Mouse (Mus musculus): ENCODE data around the gene Vcl. TPM values are rescaled to one million over a fixed set of nuclear protein-coding genes. Genes with fewer than 3 reads are reported as not detected.

Gene Vcl
- polyA plus RNA-seq, 1 experiment from 2014 or later = 34.6 TPM

DNA sequence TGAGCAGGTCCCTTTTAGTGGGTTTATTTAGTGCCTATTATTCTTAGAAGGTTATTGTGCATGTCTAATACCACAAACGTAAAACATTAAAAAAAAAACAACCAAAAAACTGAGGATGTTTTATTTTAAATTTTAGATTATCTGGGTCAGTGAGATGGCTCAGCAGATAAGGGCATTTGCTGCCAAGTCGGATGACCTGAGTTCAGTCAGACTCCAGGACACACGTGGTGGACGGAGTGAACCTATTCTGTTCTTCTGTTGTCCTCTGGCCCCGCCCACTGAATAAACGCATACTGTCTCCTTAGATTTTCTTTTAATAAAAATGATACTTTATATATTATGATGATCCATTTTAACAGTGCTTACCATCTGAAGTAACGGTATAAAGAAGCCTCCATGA lies 124.4 kb downstream of the Vcl start:
- no peak overlapping the region for H3K27ac ChIP-seq (ENCODE audit: low read depth, low read length)
- no peak overlapping the region for H3K4me2 ChIP-seq (replicated peaks; ENCODE audit: low read depth, low read length)

DNA sequence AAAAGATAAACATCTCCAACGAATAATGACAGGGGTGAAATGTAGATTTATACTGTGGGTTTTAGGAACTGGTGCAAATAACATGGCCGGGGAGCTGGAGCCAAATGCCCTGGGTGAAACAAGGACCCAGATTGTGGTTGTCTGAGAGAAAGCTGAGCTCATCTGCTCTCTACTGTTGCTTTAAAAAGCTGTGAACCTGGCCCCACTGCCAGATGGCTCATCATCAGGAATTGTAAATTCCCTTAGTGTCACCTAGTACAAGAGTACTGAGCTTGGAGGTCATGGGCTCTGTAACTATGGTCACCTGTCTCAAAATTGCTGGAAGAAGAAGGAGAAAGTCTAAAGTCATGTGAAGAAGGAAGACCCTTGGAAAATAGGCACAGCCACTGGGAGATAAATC lies 129.8 kb downstream of the Vcl start:
- Histone ChIP-seq H3K36me3 (ENCODE audit: control insufficient read depth, insufficient read depth, low read length) (no peaks in the 10 kb centered on the region), H3K9ac (ENCODE audit: low read depth, low read length) (no peak overlapping the region), H3K9me3 (ENCODE audit: control insufficient read depth, low read length) (no peaks in the 10 kb centered on the region), H3K27me3 (ENCODE audit: control insufficient read depth, insufficient read depth, low read length) (no peaks in the 10 kb centered on the region), H3K4me2 (replicated peaks; ENCODE audit: low read depth, low read length) (no peak overlapping the region), H3K4me1 (replicated peaks; ENCODE audit: control insufficient read depth, insufficient read depth, low read length) (no peaks in the 10 kb centered on the region), H3K4me3 (ENCODE audit: low read depth, low read length) (no peak overlapping the region), H3K27ac (ENCODE audit: low read depth, low read length) (no peak overlapping the region)
- ATAC-seq (ENCODE audit: low FRiP score) (no peak), DNase-seq (ENCODE audit: low spot score) (no peak)
- 92% methylated on average over 2 of the region's 2 CpGs for WGBS

More for the DNA sequence above, 124.4 kb downstream of the Vcl start:
- WGBS = 49% methylated on average over 7 of the region's 7 CpGs
- H3K9me3 ChIP-seq (ENCODE audit: control insufficient read depth, low read length) = no peaks in the 10 kb centered on the region
- H3K27me3 ChIP-seq (ENCODE audit: control insufficient read depth, insufficient read depth, low read length) = no peaks in the 10 kb centered on the region
- H3K36me3 ChIP-seq (ENCODE audit: control insufficient read depth, insufficient read depth, low read length) = no peaks in the 10 kb centered on the region
- DNase-seq (ENCODE audit: low spot score) = no peak
- no peak overlapping the region for H3K4me3 ChIP-seq (ENCODE audit: low read depth, low read length)
- H3K4me1 ChIP-seq (replicated peaks; ENCODE audit: control insufficient read depth, insufficient read depth, low read length) = no peaks in the 10 kb centered on the region
- no peak for ATAC-seq (ENCODE audit: low FRiP score)
- H3K9ac ChIP-seq (ENCODE audit: low read depth, low read length) = no peak overlapping the region

DNA sequence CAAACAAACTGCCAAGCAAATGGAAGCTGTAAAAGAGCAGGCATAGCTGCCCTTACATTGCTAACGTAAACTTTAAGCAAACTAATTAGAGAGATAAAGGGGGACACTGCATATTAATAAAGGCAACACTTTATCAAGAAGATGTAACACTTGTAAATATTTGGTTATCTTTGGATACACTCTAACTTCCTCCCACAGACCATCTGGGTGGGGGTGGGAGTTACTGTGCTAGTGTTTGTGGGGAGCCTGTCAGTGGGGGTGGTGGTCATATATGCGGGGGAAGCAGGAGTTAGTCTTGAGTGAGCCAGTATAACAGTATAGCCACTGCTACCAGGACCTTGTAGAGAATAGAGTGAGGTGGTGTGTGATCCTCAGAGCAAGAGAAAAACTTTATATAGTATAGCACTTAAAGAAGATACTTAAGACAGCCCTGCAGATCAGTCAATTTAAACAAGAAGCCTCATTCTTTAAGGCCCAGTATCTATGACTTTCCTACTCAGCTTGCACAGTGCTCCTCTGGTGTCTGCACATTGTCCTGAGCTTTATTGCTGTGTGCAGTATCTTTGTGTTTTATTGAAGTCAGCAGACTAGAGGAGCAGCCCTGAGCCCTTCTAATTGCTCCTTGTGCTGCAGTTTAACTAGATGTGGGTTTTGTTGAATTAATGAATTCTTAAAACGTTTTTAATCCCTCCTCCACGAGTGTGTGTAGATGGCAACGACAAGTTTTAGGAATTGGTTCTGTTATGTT lies 133.7 kb downstream of the Vcl start:
- Histone ChIP-seq H3K4me1 (replicated peaks; ENCODE audit: control insufficient read depth, insufficient read depth, low read length) (no peaks in the 10 kb centered on the region), H3K4me3 (ENCODE audit: low read depth, low read length) (no peak overlapping the region), H3K27me3 (ENCODE audit: control insufficient read depth, insufficient read depth, low read length) (no peaks in the 10 kb centered on the region), H3K4me2 (replicated peaks; ENCODE audit: low read depth, low read length) (no peak overlapping the region), H3K27ac (ENCODE audit: low read depth, low read length) (no peak overlapping the region), H3K36me3 (ENCODE audit: control insufficient read depth, insufficient read depth, low read length) (no peaks in the 10 kb centered on the region), H3K9ac (ENCODE audit: low read depth, low read length) (no peak overlapping the region), H3K9me3 (ENCODE audit: control insufficient read depth, low read length) (no peaks in the 10 kb centered on the region)
- 88% methylated on average over 5 of the region's 5 CpGs for WGBS
- DNase-seq (ENCODE audit: low spot score) (no peak), ATAC-seq (ENCODE audit: low FRiP score) (no peak)

DNA sequence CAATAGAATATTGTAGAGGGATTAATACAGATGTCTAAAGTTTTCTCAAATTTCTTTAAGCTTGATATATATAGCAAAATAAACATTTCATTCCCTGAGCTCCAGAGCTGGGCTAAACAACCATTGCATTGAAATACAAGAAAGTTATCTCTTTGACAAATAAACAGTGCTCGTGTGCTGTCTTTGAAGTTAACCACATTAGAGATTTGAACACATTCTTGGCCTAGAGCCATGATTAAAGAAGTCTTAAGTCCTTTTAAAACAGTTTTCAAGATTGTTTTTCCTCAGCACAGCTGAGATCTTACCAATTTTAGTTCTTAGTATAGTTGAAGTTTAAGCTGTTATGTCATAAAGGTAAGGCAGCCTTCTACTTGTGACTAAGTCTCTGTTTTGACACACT lies 135.1 kb downstream of the Vcl start:
- Histone ChIP-seq H3K9ac (ENCODE audit: low read depth, low read length) (no peak overlapping the region), H3K4me2 (replicated peaks; ENCODE audit: low read depth, low read length) (no peak overlapping the region), H3K27ac (ENCODE audit: low read depth, low read length) (no peak overlapping the region), H3K4me3 (ENCODE audit: low read depth, low read length) (no peak overlapping the region), H3K36me3 (ENCODE audit: control insufficient read depth, insufficient read depth, low read length) (no peaks in the 10 kb centered on the region), H3K4me1 (replicated peaks; ENCODE audit: control insufficient read depth, insufficient read depth, low read length) (no peaks in the 10 kb centered on the region), H3K27me3 (ENCODE audit: control insufficient read depth, insufficient read depth, low read length) (no peaks in the 10 kb centered on the region), H3K9me3 (ENCODE audit: control insufficient read depth, low read length) (no peaks in the 10 kb centered on the region)
- DNase-seq (ENCODE audit: low spot score) = no peak
- ATAC-seq (ENCODE audit: low FRiP score) = no peak
- 56% methylated on average over 1 of the region's 1 CpGs for whole genome bisulfite sequencing

DNA sequence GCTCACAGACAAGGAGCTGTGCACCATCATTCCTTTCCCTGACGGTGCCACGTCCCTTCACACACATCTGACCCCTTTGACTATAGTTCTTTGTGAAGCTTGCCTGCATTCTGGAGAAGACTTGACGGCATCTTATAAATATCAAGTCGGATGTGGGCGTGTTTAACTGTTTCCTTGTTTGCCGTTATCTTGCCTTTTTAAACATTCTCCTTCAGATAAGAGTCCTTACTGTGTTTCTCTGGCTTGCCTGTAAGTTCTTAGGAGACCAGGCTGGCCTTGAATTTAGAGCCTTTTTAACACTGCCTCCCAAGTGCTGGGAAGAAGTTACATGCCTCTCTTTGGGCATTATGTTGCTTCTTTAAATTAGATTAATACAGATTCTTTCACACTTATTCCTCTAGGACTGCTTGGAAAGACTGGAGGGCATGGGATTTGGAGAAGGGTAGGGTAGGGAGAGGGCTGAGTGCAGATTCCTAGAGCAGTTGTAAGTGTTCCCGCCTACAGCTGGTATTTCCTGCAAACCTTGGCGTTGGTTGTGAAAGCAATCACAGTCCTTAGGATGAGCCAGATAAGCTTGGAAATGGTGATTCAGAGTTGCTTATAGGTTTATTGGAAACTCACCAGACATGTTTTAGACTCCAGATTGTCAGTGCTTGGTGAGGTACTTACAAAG lies 136.4 kb downstream of the Vcl start:
- no peaks in the 10 kb centered on the region for H3K27me3 ChIP-seq (ENCODE audit: control insufficient read depth, insufficient read depth, low read length)
- H3K4me2 ChIP-seq (replicated peaks; ENCODE audit: low read depth, low read length) = no peak overlapping the region
- no peak overlapping the region for H3K27ac ChIP-seq (ENCODE audit: low read depth, low read length)
- ATAC-seq (ENCODE audit: low FRiP score) (no peak), DNase-seq (ENCODE audit: low spot score) (no peak)
- H3K4me3 ChIP-seq (ENCODE audit: low read depth, low read length) = no peak overlapping the region
- no peaks in the 10 kb centered on the region for H3K4me1 ChIP-seq (replicated peaks; ENCODE audit: control insufficient read depth, insufficient read depth, low read length)
- no peak overlapping the region for H3K9ac ChIP-seq (ENCODE audit: low read depth, low read length)
- H3K36me3 ChIP-seq (ENCODE audit: control insufficient read depth, insufficient read depth, low read length) = no peaks in the 10 kb centered on the region
- no peaks in the 10 kb centered on the region for H3K9me3 ChIP-seq (ENCODE audit: control insufficient read depth, low read length)
- 78% methylated on average over 8 of the region's 8 CpGs for WGBS

DNA sequence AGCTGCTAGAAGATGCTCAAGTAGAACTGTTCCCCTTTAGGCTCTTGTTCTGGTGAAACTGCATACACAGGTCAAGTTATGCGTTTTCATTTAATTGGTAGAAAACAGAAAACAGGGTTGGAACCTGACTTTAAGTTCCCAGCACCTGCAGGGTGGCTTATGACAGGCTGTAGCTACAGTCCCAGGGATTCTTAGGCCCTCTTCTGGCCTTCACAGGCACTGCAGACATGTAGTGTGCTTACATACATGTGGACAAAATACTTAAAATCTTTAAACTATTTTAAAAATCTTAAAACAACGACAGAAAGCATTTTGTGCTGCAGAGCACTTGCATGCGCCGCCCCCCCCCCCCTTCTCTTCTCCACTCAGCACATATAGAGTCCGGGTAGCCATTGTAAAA lies 140.4 kb downstream of the Vcl start:
- H3K27ac ChIP-seq (ENCODE audit: low read depth, low read length) = no peak overlapping the region
- H3K4me2 ChIP-seq (replicated peaks; ENCODE audit: low read depth, low read length) = no peak overlapping the region
- DNase-seq (ENCODE audit: low spot score) (peak; percentile 20), ATAC-seq (ENCODE audit: low FRiP score) (no peak)
- H3K4me3 ChIP-seq (ENCODE audit: low read depth, low read length) = no peak overlapping the region
- no peaks in the 10 kb centered on the region for H3K27me3 ChIP-seq (ENCODE audit: control insufficient read depth, insufficient read depth, low read length)
- no peaks in the 10 kb centered on the region for H3K4me1 ChIP-seq (replicated peaks; ENCODE audit: control insufficient read depth, insufficient read depth, low read length)
- no peaks in the 10 kb centered on the region for H3K9me3 ChIP-seq (ENCODE audit: control insufficient read depth, low read length)
- no peaks in the 10 kb centered on the region for H3K36me3 ChIP-seq (ENCODE audit: control insufficient read depth, insufficient read depth, low read length)
- no peak overlapping the region for H3K9ac ChIP-seq (ENCODE audit: low read depth, low read length)
- WGBS = 91% methylated on average over 5 of the region's 5 CpGs

DNA sequence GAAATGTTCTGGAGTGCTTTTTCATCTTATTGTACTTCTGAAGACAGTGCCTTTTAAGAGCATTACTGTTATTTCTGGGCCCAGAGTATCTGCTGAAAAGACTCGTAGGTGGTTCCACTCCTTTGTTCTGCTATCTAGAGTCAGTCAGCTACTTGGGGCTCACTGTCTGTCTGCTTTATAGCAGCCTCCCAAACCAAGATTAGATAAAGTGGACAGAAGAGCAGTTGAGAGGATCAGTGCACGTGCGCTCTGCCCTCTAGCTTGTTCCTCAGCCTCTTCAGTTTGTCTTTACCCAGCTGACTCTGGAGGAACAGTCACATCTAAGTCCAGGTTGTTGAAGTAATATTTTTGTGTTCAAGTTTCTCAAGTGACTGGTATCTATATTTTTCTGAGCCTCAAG lies 144.8 kb downstream of the Vcl start:
- H3K9me3 ChIP-seq (ENCODE audit: control insufficient read depth, low read length) = no peaks in the 10 kb centered on the region
- H3K9ac ChIP-seq (ENCODE audit: low read depth, low read length) = no peak overlapping the region
- ATAC-seq (ENCODE audit: low FRiP score) (no peak), DNase-seq (ENCODE audit: low spot score) (no peak)
- H3K4me2 ChIP-seq (replicated peaks; ENCODE audit: low read depth, low read length) = no peak overlapping the region
- H3K36me3 ChIP-seq (ENCODE audit: control insufficient read depth, insufficient read depth, low read length) = no peaks in the 10 kb centered on the region
- 73% methylated on average over 3 of the region's 3 CpGs for WGBS
- H3K4me1 ChIP-seq (replicated peaks; ENCODE audit: control insufficient read depth, insufficient read depth, low read length) = peaks cover 2% of the 10 kb centered on the region; the same call in 1 of the 2 replicates
- no peak overlapping the region for H3K4me3 ChIP-seq (ENCODE audit: low read depth, low read length)
- no peak overlapping the region for H3K27ac ChIP-seq (ENCODE audit: low read depth, low read length)
- H3K27me3 ChIP-seq (ENCODE audit: control insufficient read depth, insufficient read depth, low read length) = no peaks in the 10 kb centered on the region

DNA sequence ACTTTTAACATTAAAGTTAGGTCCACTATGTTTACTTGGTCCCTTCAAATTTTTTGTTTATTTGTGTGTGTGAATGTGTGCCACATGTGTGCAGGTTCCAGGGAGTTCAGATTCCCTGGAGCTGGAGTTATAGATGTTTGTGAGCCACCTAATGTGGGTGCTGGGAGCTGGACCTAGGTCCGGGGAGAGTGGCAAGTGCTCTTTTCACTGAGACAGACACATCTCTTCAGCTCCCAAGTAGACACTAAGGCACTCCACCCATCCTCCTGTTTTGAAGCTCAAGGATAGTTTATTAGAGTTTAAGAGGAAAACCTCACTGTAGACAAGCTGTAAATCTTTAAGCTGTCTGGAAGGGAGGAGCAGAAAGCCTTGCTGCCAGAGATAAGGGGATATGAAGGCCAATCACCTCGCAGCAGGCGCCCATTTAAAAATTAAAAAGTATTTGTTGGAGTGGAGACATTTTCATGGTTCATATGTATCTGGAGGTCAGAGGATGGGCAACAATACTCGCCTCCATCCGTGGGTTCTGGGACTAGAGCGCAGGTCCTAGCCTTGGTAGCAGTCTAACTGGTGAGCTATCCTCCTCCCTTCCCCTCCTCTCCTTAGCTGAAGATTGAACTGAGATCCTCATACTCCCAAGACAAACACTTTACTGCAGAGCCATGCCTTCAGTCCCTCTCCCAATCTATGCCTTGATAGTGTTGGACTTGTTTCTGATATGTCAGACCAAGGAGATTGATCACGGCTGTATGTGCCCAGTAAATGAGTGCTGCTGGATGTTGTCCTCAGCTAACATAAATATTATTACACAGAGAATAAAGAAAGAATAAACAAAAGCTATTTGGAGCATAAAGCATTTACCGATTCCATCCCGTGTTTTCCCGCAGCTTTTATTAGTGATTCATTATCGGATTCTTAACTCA lies 145.5 kb downstream of the Vcl start:
- WGBS = 67% methylated on average over 11 of the region's 11 CpGs
- H3K4me2 ChIP-seq (replicated peaks; ENCODE audit: low read depth, low read length) = peak overlapping the region; percentile 78; the same call in 1 of the 2 replicates
- H3K4me3 ChIP-seq (ENCODE audit: low read depth, low read length) = no peak overlapping the region
- DNase-seq (ENCODE audit: low spot score) (no peak), ATAC-seq (ENCODE audit: low FRiP score) (no peak)
- no peak overlapping the region for H3K9ac ChIP-seq (ENCODE audit: low read depth, low read length)
- H3K9me3 ChIP-seq (ENCODE audit: control insufficient read depth, low read length) = no peaks in the 10 kb centered on the region
- no peak overlapping the region for H3K27ac ChIP-seq (ENCODE audit: low read depth, low read length)
- H3K27me3 ChIP-seq (ENCODE audit: control insufficient read depth, insufficient read depth, low read length) = no peaks in the 10 kb centered on the region
- H3K4me1 ChIP-seq (replicated peaks; ENCODE audit: control insufficient read depth, insufficient read depth, low read length) = peaks cover 2% of the 10 kb centered on the region; the same call in 1 of the 2 replicates
- H3K36me3 ChIP-seq (ENCODE audit: control insufficient read depth, insufficient read depth, low read length) = no peaks in the 10 kb centered on the region

Measured in hindbrain, embryonic 11.5 days (tissue).